Comparison of ENCODE assay signal across 18 mouse cellular contexts in the genomic region with DNA sequence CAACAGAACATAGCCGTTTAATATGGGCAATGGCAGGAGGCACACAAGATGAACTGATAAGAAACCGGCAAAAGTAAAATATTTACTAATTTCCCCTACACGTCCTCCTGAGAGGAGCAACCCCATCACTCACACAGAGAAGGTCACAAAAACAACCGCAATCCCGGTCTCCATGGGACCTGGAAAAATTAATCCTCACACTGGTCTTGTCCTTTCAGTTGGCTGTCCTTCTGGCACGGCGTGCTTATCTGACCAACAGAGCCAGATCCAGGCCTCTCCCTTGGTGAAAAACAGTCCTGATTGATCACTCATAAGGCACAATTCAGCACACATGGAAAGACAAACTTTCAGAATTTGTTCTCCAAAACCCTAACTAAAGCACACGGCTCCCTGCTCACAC.
"Had no signal": no experiment of that assay in that cellular context is flagged by ENCODE, and none has a peak within 500 bp of the region (broad histone marks: within the 10 kb centered on the region; RNA-seq: fewer than 3 reads in every experiment).

No protein-coding gene starts in this region.

- H3K4me2 ChIP-seq: liver, embryonic 13.5 days; midbrain, embryonic 12.5 days; midbrain, embryonic 15.5 days; neural tube, embryonic 12.5 days; neural tube, embryonic 15.5 days had no signal

- ATAC-seq: midbrain, embryonic 15.5 days had no signal

- H3K36me3 ChIP-seq: midbrain, embryonic 12.5 days; midbrain, embryonic 15.5 days; neural tube, embryonic 12.5 days had no signal

- H3K27ac ChIP-seq: kidney, postnatal 0 days; layer of hippocampus, adult 2 months; left cerebral cortex, adult 2 months; liver, embryonic 13.5 days; midbrain, embryonic 12.5 days; midbrain, embryonic 15.5 days; neural tube, embryonic 12.5 days; neural tube, embryonic 15.5 days; stomach, postnatal 0 days had no signal

- H3K4me3 ChIP-seq: layer of hippocampus, adult 2 months; left cerebral cortex, adult 2 months; liver, embryonic 13.5 days; midbrain, embryonic 12.5 days; midbrain, embryonic 15.5 days; neural tube, embryonic 12.5 days; neural tube, embryonic 15.5 days had no signal

- H3K9ac ChIP-seq: liver, embryonic 13.5 days; midbrain, embryonic 12.5 days; midbrain, embryonic 15.5 days; neural tube, embryonic 12.5 days; neural tube, embryonic 15.5 days had no signal

- DNase-seq: kidney, postnatal 25 days; layer of hippocampus, adult 9-11 months; layer of hippocampus, postnatal 36 days; liver, embryonic 13.5 days; lung, adult 2 months; lung, postnatal 14 days; lung, postnatal 4 days; thymus, adult 2 months; thymus, postnatal 14 days; thymus, postnatal 4 days had no signal

- H3K4me1 ChIP-seq: liver, embryonic 13.5 days; midbrain, embryonic 12.5 days; midbrain, embryonic 15.5 days; neural tube, embryonic 12.5 days; neural tube, embryonic 15.5 days had no signal

- H3K27me3 ChIP-seq: liver, embryonic 13.5 days; midbrain, embryonic 12.5 days; midbrain, embryonic 15.5 days; neural tube, embryonic 12.5 days; neural tube, embryonic 15.5 days had no signal

- H3K9me3 ChIP-seq: liver, embryonic 13.5 days; midbrain, embryonic 12.5 days; midbrain, embryonic 15.5 days; neural tube, embryonic 12.5 days; neural tube, embryonic 15.5 days had no signal
